Mouse (Mus musculus) bone marrow, adult 2 months (tissue): ENCODE measurements around the gene Rhbdl2.

Experiments
- CTCF ChIP-seq: fragments of 200-500 bp; IDR thresholded peaks from 2 replicates; pipeline ENCODE4 v1.5.1; 2011; ENCODE audit warnings: low read length, control low read depth; ENCODE audit not compliant: control insufficient read depth, insufficient read depth
- POLR2A ChIP-seq: fragments of 200-500 bp; IDR thresholded peaks from 2 replicates; pipeline ENCODE4 v1.6.1; 2011; ENCODE audit warnings: low read depth, mild to moderate bottlenecking, control low read depth, low read length, borderline replicate concordance; ENCODE audit not compliant: control insufficient read depth

- TF ChIP-seq CTCF (no peak), POLR2A (no peak)
Observed at GRCm38 (mm10) chr4:123819093-123819610, 31.5 kb downstream of the Rhbdl2 start.
